10 mouse cellular contexts compared by ENCODE assay signal in genomic region chr5:149513438-149514086, GRCm38 (mm10). TPM values are rescaled to one million over a fixed set of nuclear protein-coding genes. Genes with fewer than 3 reads are reported as not detected.
DNase-seq lines count a peak whose midpoint lies in the region; ATAC-seq and TF ChIP-seq lines count a peak whose summit lies in the region.
"Had no signal": no experiment of that assay in that cellular context is flagged by ENCODE, and none has a peak within 500 bp of the region (broad histone marks: within the 10 kb centered on the region; RNA-seq: fewer than 3 reads in every experiment).

No protein-coding gene starts in this region.

- peaks cover 57% of the 10 kb centered on the region for H3K4me1 ChIP-seq in forebrain, embryonic 12.5 days
- peaks cover 6% of the 10 kb centered on the region; the same call in 1 of the 2 replicates for H3K4me1 ChIP-seq in intestine, embryonic 15.5 days (replicated peaks)
- H3K4me1 ChIP-seq in neural tube, embryonic 14.5 days (ENCODE audit: control insufficient read depth, insufficient read depth, low read length), result peaks cover 13% of the 10 kb centered on the region; the same call in 1 of the 2 replicates

- H3K27ac ChIP-seq in layer of hippocampus, adult 2 months, result peak overlapping the region; percentile 71
- peak overlapping the region; percentile 90 for H3K27ac ChIP-seq in forebrain, embryonic 12.5 days
- peak overlapping the region; percentile 64 for H3K27ac ChIP-seq in intestine, embryonic 15.5 days
- peak overlapping the region; percentile 39; the same call in 1 of the 2 replicates for H3K27ac ChIP-seq in neural tube, embryonic 14.5 days (ENCODE audit: low read depth, low read length)

- no peaks in the 10 kb centered on the region for H3K36me3 ChIP-seq in forebrain, embryonic 12.5 days (replicated peaks)
- no peaks in the 10 kb centered on the region for H3K36me3 ChIP-seq in intestine, embryonic 15.5 days
- H3K36me3 ChIP-seq in neural tube, embryonic 14.5 days (ENCODE audit: control insufficient read depth, insufficient read depth, low read length), result no peaks in the 10 kb centered on the region

- peak; percentile 63 for ATAC-seq in forebrain, embryonic 12.5 days (ENCODE audit: low FRiP score)
- peak; percentile 26; the same call in 1 of the 2 replicates for ATAC-seq in intestine, embryonic 15.5 days
- ATAC-seq in neural tube, embryonic 14.5 days (ENCODE audit: low read depth), result no peak

- WGBS in forebrain, embryonic 12.5 days, result 11% methylated on average over 9 of the region's 9 CpGs
- WGBS in intestine, embryonic 15.5 days, result 45% methylated on average over 9 of the region's 9 CpGs
- 21% methylated on average over 9 of the region's 9 CpGs for WGBS in neural tube, embryonic 14.5 days

- no peak overlapping the region for H3K9ac ChIP-seq in forebrain, embryonic 12.5 days
- H3K9ac ChIP-seq in intestine, embryonic 15.5 days, result no peak overlapping the region
- no peak overlapping the region for H3K9ac ChIP-seq in neural tube, embryonic 14.5 days (replicated peaks; ENCODE audit: low read depth, low read length)

- H3K4me3 ChIP-seq in layer of hippocampus, adult 2 months, result no peak overlapping the region; the same call in 1 of the 2 replicates
- no peak overlapping the region for H3K4me3 ChIP-seq in forebrain, embryonic 12.5 days (replicated peaks)
- H3K4me3 ChIP-seq in intestine, embryonic 15.5 days (replicated peaks), result no peak overlapping the region
- no peak overlapping the region for H3K4me3 ChIP-seq in neural tube, embryonic 14.5 days (ENCODE audit: low read depth, low read length)

- H3K4me2 ChIP-seq in forebrain, embryonic 12.5 days, result peak overlapping the region; percentile 35
- peak overlapping the region; percentile 41 for H3K4me2 ChIP-seq in intestine, embryonic 15.5 days (replicated peaks)
- 0 out of 2 replicates have a peak overlapping the region, but pooled peaks have one; percentile 14 for H3K4me2 ChIP-seq in neural tube, embryonic 14.5 days (ENCODE audit: low read depth, low read length)

- no peak for DNase-seq in layer of hippocampus, adult 2 months (ENCODE audit: low spot score in 2 of 2)
- no peak for DNase-seq in layer of hippocampus, postnatal 36 days
- DNase-seq in spleen, postnatal 4 days (ENCODE audit: low spot score in 2 of 2), result no peak
- no peak for DNase-seq in layer of hippocampus, adult 9-11 months
- no peak for DNase-seq in layer of hippocampus, adult 18-20 months (ENCODE audit: low spot score in 2 of 2)

- no peaks in the 10 kb centered on the region for H3K9me3 ChIP-seq in forebrain, embryonic 12.5 days
- H3K9me3 ChIP-seq in intestine, embryonic 15.5 days, result no peaks in the 10 kb centered on the region
- no peaks in the 10 kb centered on the region for H3K9me3 ChIP-seq in neural tube, embryonic 14.5 days (ENCODE audit: control insufficient read depth, low read length)

- no peak for TF ChIP-seq CTCF in layer of hippocampus, adult 2 months (conservative IDR thresholded peaks at IDR 0.05)

- H3K27me3 ChIP-seq in forebrain, embryonic 12.5 days, result 0 out of 2 replicates have a peak, but pooled peaks cover 4% of the 10 kb centered on the region
- H3K27me3 ChIP-seq in intestine, embryonic 15.5 days (replicated peaks), result no peaks in the 10 kb centered on the region
- no peaks in the 10 kb centered on the region for H3K27me3 ChIP-seq in neural tube, embryonic 14.5 days (ENCODE audit: control insufficient read depth, insufficient read depth, low read length)

RNA-seq across cellular contexts. Expression of gene Wdr95, which starts 14.9 kb away (rescaled TPM):
- total RNA-seq in layer of hippocampus, adult 2 months (2021), result 1 to 10 TPM in 1 of 2 experiments, under 1 TPM in 1; 0.41 to 1.0 TPM
- total RNA-seq in layer of hippocampus, postnatal 36 days (2021), result 1 to 10 TPM in 1 of 2 experiments, under 1 TPM in 1; 0.62 to 2.4 TPM
- 0.17 and 0.68 TPM in 2 replicates for polyA plus RNA-seq in forebrain, embryonic 12.5 days (2016; fragmentation: Nextera tagmentation; extraction: Ambion mirVana)
- polyA plus RNA-seq in intestine, embryonic 15.5 days (2015; fragmentation: Nextera tagmentation; extraction: Ambion mirVana), result not detected in 2 replicates
- 0.25 and 0.50 TPM in 2 replicates for polyA plus RNA-seq in neural tube, embryonic 14.5 days (2014; fragmentation: Nextera tagmentation; extraction: Ambion mirVana)
- total RNA-seq in layer of hippocampus, adult 18-20 months (2021), result under 1 TPM; 0.12 to 0.13 TPM
- total RNA-seq: common myeloid progenitor, adult 5-6 weeks; megakaryocyte-erythroid progenitor cell, adult 5-6 weeks had no signal

Comparison
In these comparisons a context has a peak if more than half of its experiments do, and no peak if none do; other contexts are left out.
1. H3K27ac ChIP-seq: peak in every context shown above with its lines; median percentile 90 in forebrain, embryonic 12.5 days; 71 in layer of hippocampus, adult 2 months; 64 in intestine, embryonic 15.5 days; 39 in neural tube, embryonic 14.5 days.